22 mouse cellular contexts compared by ENCODE assay signal in genomic region chr6:5316630-5317029, GRCm38 (mm10).
"Had no signal": no experiment of that assay in that cellular context is flagged by ENCODE, and none has a peak within 500 bp of the region (broad histone marks: within the 10 kb centered on the region; RNA-seq: fewer than 3 reads in every experiment).

No protein-coding gene starts in this region.

- H3K4me1 ChIP-seq: hindbrain, embryonic 13.5 days; limb, embryonic 10.5 days; limb, embryonic 12.5 days had no signal

- H3K9ac ChIP-seq: forebrain, postnatal 0 days; heart, embryonic 12.5 days; hindbrain, embryonic 13.5 days; limb, embryonic 12.5 days; liver, embryonic 13.5 days; liver, embryonic 15.5 days had no signal

- H3K27ac ChIP-seq: heart, embryonic 10.5 days; hindbrain, embryonic 13.5 days; kidney, postnatal 0 days; left cerebral cortex, adult 2 months; limb, embryonic 10.5 days; limb, embryonic 12.5 days; liver, embryonic 13.5 days; liver, embryonic 15.5 days had no signal

- H3K36me3 ChIP-seq: heart, embryonic 10.5 days; heart, embryonic 12.5 days; hindbrain, embryonic 13.5 days; limb, embryonic 10.5 days; limb, embryonic 12.5 days; liver, embryonic 13.5 days; liver, embryonic 15.5 days had no signal

- DNase-seq: forebrain, postnatal 0 days; gastrocnemius, postnatal 14 days; gastrocnemius, postnatal 36 days; heart, adult 18-20 months; heart, postnatal 10 days; kidney, adult 11 months; kidney, adult 2 months; kidney, postnatal 14 days; layer of hippocampus, adult 9-11 months; liver; liver, embryonic 13.5 days had no signal

- H3K4me3 ChIP-seq: heart, embryonic 10.5 days; heart, embryonic 12.5 days; hindbrain, embryonic 13.5 days; left cerebral cortex, adult 2 months; limb, embryonic 10.5 days; limb, embryonic 12.5 days; liver, embryonic 13.5 days; liver, embryonic 15.5 days had no signal

- ATAC-seq: forebrain, postnatal 0 days; hindbrain, embryonic 16.5 days; intestine, embryonic 16.5 days had no signal

- H3K27me3 ChIP-seq: heart, embryonic 12.5 days; hindbrain, embryonic 13.5 days; limb, embryonic 12.5 days; liver, embryonic 13.5 days; liver, embryonic 15.5 days had no signal

- H3K9me3 ChIP-seq: heart, embryonic 10.5 days; heart, embryonic 12.5 days; hindbrain, embryonic 13.5 days; limb, embryonic 10.5 days; limb, embryonic 12.5 days; liver, embryonic 13.5 days; liver, embryonic 15.5 days had no signal

- H3K4me2 ChIP-seq: heart, embryonic 12.5 days; hindbrain, embryonic 13.5 days; limb, embryonic 12.5 days; liver, embryonic 11.5 days; liver, embryonic 13.5 days; liver, embryonic 15.5 days had no signal
